Mouse (Mus musculus) lung, postnatal 0 days (tissue): ENCODE measurements around the gene Pnma5.

Experiments used
- CTCF ChIP-seq: IDR thresholded peaks from 2 replicates; pipeline ENCODE4 v1.5.1; 2016; ENCODE audit warnings: antibody characterized with exemption, mild to moderate bottlenecking
- EP300 ChIP-seq: IDR thresholded peaks from 2 replicates; pipeline ENCODE4 v1.6.1; 2016; ENCODE audit warnings: antibody characterized with exemption, mild to moderate bottlenecking, control low read depth

DNA sequence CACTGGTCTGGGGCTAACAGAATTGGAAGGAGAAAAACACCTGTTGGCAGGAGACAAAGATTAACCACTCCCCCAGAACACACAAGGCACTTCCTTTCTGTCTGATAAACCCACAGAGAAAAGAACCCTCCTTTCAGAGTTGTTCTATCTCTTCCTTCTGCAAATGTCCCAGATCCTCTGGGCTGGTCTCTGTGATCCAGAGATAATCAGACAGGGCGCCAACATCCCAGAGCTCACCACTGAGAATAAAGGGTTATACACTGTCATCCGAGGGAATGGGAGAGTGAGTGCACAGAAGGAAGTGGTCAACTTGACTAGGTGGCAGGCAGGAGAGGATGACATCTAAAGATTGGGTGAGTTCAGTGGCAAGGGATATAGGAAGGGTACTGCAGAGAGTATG, 51.3 kb downstream of the Pnma5 start:
- TF ChIP-seq CTCF (no peak), EP300 (no peak)
